ENCODE assay signal across 19 mouse cellular contexts in the genomic region with DNA sequence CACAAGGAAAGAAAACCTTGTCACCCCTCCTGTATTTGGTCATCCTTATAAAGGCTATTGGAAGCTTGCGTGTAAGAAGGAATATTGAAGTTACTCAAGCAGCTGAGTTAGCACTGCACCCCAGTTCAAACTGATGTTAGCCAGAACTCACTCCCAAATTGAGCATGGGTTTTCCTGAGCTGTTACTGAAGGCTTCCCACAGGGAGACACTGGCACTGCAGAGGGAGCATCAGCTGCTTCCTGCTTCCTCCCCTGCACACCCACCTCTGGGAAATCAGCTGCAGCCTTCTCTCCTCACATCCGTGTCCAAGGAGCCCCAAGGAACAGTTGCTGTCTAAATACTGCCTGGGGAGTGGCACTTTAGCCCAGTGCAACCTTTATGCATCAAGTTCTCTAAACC.
A peak's percentile ranks its signal among the peaks of the same experiment; 100 is the strongest.
DNase-seq lines count a peak whose midpoint lies in the region; ATAC-seq lines count a peak whose summit lies in the region.
"Had no signal": no experiment of that assay in that cellular context is flagged by ENCODE, and none has a peak within 500 bp of the region (broad histone marks: within the 10 kb centered on the region; RNA-seq: fewer than 3 reads in every experiment).

No protein-coding gene starts in this region.

- WGBS in forebrain, embryonic 15.5 days = 42% methylated on average over 2 of the region's 2 CpGs
- 50% methylated on average over 2 of the region's 2 CpGs for WGBS in forebrain, embryonic 14.5 days
- 45% methylated on average over 2 of the region's 2 CpGs for WGBS in hindbrain, embryonic 12.5 days
- WGBS in hindbrain, embryonic 16.5 days = 44% methylated on average over 2 of the region's 2 CpGs

- peaks cover 65% of the 10 kb centered on the region for H3K4me1 ChIP-seq in forebrain, embryonic 15.5 days
- peaks cover 25% of the 10 kb centered on the region for H3K4me1 ChIP-seq in forebrain, embryonic 14.5 days (ENCODE audit: control insufficient read depth, insufficient read depth, low read length)
- peaks cover 24% of the 10 kb centered on the region for H3K4me1 ChIP-seq in hindbrain, embryonic 12.5 days
- peaks cover 12% of the 10 kb centered on the region for H3K4me1 ChIP-seq in hindbrain, embryonic 16.5 days (ENCODE audit: control insufficient read depth, insufficient read depth, low read depth, low read length)

- no peaks in the 10 kb centered on the region for H3K9me3 ChIP-seq in forebrain, embryonic 15.5 days
- H3K9me3 ChIP-seq in forebrain, embryonic 14.5 days (replicated peaks; ENCODE audit: control insufficient read depth, low read length) = no peaks in the 10 kb centered on the region
- H3K9me3 ChIP-seq in hindbrain, embryonic 12.5 days (replicated peaks) = no peaks in the 10 kb centered on the region
- H3K9me3 ChIP-seq in hindbrain, embryonic 16.5 days (ENCODE audit: control insufficient read depth, low read length) = no peaks in the 10 kb centered on the region
- H3K9me3 ChIP-seq: forebrain, embryonic 10.5 days; limb, embryonic 10.5 days; midbrain, embryonic 13.5 days had no signal

- DNase-seq in forebrain, embryonic 14.5 days (ENCODE audit: low spot score) = no peak
- DNase-seq in right cerebral cortex, adult 2 months (ENCODE audit: low spot score in 2 of 2) = peak; percentile 43 to 44
- DNase-seq in right cerebral cortex, postnatal 4 days = no peak
- DNase-seq in adrenal gland, adult 18-20 months (ENCODE audit: low spot score in 2 of 2) = no peak
- DNase-seq in lung, postnatal 14 days = no peak
- DNase-seq: adrenal gland, postnatal 36 days; cerebellum, adult 9-10 months; kidney, adult 8-10 months; kidney, postnatal 36 days; liver, postnatal 0 days; thymus, postnatal 14 days had no signal

- H3K27ac ChIP-seq in forebrain, embryonic 15.5 days (replicated peaks) = peak overlapping the region; percentile 31; the same call in 1 of the 2 replicates
- H3K27ac ChIP-seq in forebrain, embryonic 14.5 days (ENCODE audit: low read depth, low read length) = no peak overlapping the region
- no peak overlapping the region for H3K27ac ChIP-seq in hindbrain, embryonic 12.5 days
- H3K27ac ChIP-seq in hindbrain, embryonic 16.5 days (ENCODE audit: low read depth, low read length) = no peak overlapping the region
- H3K27ac ChIP-seq: forebrain, embryonic 10.5 days; limb, embryonic 10.5 days; midbrain, embryonic 13.5 days had no signal

- H3K9ac ChIP-seq in forebrain, embryonic 15.5 days (replicated peaks) = no peak overlapping the region; the same call in 1 of the 2 replicates
- no peak overlapping the region for H3K9ac ChIP-seq in forebrain, embryonic 14.5 days (ENCODE audit: low read length)
- H3K9ac ChIP-seq in hindbrain, embryonic 12.5 days = no peak overlapping the region
- H3K9ac ChIP-seq in hindbrain, embryonic 16.5 days (ENCODE audit: low read depth, low read length) = no peak overlapping the region
- H3K9ac ChIP-seq: liver, postnatal 0 days; midbrain, embryonic 13.5 days had no signal

- no peak for ATAC-seq in forebrain, embryonic 15.5 days (replicated peaks)
- ATAC-seq in forebrain, embryonic 14.5 days = no peak
- 0 out of 2 replicates have a peak, but pooled peaks have one; percentile 21 for ATAC-seq in hindbrain, embryonic 12.5 days (ENCODE audit: low FRiP score)
- no peak for ATAC-seq in hindbrain, embryonic 16.5 days
- ATAC-seq: liver, postnatal 0 days had no signal

- H3K4me3 ChIP-seq in forebrain, embryonic 15.5 days = no peak overlapping the region
- H3K4me3 ChIP-seq in forebrain, embryonic 14.5 days (ENCODE audit: low read depth, low read length) = no peak overlapping the region
- H3K4me3 ChIP-seq in hindbrain, embryonic 12.5 days = no peak overlapping the region
- H3K4me3 ChIP-seq in hindbrain, embryonic 16.5 days (ENCODE audit: low read length) = no peak overlapping the region
- H3K4me3 ChIP-seq: forebrain, embryonic 10.5 days; limb, embryonic 10.5 days; midbrain, embryonic 13.5 days; myocyte had no signal

- no peak overlapping the region for H3K4me2 ChIP-seq in forebrain, embryonic 15.5 days (replicated peaks)
- no peak overlapping the region for H3K4me2 ChIP-seq in forebrain, embryonic 14.5 days (ENCODE audit: low read length)
- H3K4me2 ChIP-seq in hindbrain, embryonic 12.5 days (replicated peaks) = no peak overlapping the region
- no peak overlapping the region for H3K4me2 ChIP-seq in hindbrain, embryonic 16.5 days (ENCODE audit: low read length)

- no peaks in the 10 kb centered on the region for H3K27me3 ChIP-seq in forebrain, embryonic 15.5 days
- H3K27me3 ChIP-seq in forebrain, embryonic 14.5 days (replicated peaks; ENCODE audit: control insufficient read depth, insufficient read depth, low read length) = no peaks in the 10 kb centered on the region
- H3K27me3 ChIP-seq in hindbrain, embryonic 12.5 days = no peaks in the 10 kb centered on the region
- no peaks in the 10 kb centered on the region for H3K27me3 ChIP-seq in hindbrain, embryonic 16.5 days (replicated peaks; ENCODE audit: control insufficient read depth, insufficient read depth, low read length)
- H3K27me3 ChIP-seq: CH12.LX had no signal

- no peaks in the 10 kb centered on the region for H3K36me3 ChIP-seq in forebrain, embryonic 15.5 days
- no peaks in the 10 kb centered on the region for H3K36me3 ChIP-seq in forebrain, embryonic 14.5 days (ENCODE audit: control insufficient read depth, insufficient read depth, low read length)
- no peaks in the 10 kb centered on the region for H3K36me3 ChIP-seq in hindbrain, embryonic 12.5 days
- no peaks in the 10 kb centered on the region for H3K36me3 ChIP-seq in hindbrain, embryonic 16.5 days (ENCODE audit: control insufficient read depth, insufficient read depth, low read length)
- H3K36me3 ChIP-seq: forebrain, embryonic 10.5 days; limb, embryonic 10.5 days; midbrain, embryonic 13.5 days had no signal

Comparison
In these comparisons a context has a peak if more than half of its experiments do, and no peak if none do; other contexts are left out.
1. DNase-seq: peak in right cerebral cortex, adult 2 months (2 of 2); none in forebrain, embryonic 14.5 days (single experiment), right cerebral cortex, postnatal 4 days (single experiment), adrenal gland, adult 18-20 months (0 of 2) and lung, postnatal 14 days (single experiment).